Mouse (Mus musculus): ENCODE results near the gene Paqr7. TPM values are rescaled to one million over a fixed set of nuclear protein-coding genes. Genes with fewer than 3 reads are reported as not detected.

The Paqr7 gene
- total and polyA plus RNA-seq, 3 experiments = 30.3 to 204 (median 78.9) TPM

DNA sequence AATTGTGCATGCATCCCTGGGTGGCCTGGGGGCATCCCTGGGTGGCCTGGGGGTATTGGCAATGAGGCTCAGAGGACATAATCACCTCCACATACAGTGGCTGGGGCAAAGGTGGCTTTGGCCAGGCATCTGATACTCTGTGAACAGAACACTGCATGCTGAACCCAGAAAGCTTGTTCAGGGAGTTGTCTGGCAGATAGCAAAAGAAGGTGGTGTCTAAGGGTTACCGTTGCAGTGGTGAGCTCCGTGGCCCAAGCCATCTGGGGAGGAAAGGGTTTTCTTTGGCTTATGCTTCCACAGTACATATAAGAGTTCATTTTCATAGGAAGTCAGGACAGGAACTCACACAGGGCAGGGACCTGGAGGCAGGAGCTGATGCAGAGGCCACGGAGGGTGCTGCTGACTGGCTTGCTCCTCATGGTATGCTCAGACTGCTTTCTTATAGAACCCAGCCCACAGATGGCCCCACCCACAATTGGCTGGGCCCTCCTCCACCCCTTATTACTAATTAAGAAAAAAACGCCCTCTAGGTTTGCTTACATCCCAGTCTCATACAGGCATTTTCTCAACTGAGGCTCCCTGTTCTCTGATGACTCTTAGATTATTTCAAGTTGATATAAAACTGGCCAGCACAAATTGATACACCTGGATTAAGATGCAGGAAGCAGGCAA lies 7.3 kb downstream of the Paqr7 start:
- no peak for DNase-seq

DNA sequence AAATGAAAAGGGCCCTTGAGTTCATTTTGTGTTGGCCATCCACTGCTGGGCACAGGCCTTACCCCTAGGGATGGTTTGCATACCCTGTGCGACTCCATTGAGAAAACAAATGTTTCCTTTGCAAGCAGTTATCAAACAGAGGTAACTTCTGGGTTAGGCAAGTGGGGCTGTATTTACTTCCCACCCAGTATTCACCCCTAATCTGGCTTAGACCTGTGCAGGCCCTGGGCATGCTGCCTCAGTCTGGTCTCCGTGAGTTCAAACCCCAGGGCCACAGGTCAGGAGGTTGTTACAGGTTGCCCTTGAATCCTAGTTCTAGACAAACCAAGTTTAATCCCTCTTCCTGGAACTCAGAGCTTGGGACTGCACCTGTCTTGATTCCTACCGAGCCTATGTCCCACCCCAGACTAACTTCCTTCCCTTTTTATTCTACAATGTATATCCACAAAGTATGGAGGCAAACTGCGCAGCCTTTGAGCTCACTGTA lies 8.8 kb downstream of the Paqr7 start:
- DNase-seq = no peak

- DNase-seq = no peak
Observed at GRCm38 (mm10) chr4:134505966-134506594, 9.6 kb downstream of the Paqr7 start.

DNA sequence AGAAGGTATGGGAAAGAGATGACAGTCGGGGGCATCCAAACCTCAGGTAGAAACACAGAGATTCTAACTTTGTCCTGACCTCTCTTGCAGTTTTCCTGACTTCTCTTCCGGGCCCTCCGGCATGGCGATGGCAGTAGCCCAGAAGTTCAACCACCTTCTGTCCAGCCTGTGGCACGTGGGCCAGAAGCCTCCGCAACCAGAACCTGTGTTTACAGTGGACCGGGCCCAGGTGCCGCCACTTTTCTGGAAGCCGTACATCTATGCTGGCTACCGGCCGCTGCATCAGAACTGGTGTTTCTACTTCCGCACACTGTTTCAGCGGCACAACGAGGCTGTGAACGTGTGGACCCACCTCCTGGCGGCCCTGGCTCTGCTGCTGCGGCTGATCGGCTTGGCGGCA lies 10.2 kb downstream of the Paqr7 start:
- DNase-seq = no peak

DNA sequence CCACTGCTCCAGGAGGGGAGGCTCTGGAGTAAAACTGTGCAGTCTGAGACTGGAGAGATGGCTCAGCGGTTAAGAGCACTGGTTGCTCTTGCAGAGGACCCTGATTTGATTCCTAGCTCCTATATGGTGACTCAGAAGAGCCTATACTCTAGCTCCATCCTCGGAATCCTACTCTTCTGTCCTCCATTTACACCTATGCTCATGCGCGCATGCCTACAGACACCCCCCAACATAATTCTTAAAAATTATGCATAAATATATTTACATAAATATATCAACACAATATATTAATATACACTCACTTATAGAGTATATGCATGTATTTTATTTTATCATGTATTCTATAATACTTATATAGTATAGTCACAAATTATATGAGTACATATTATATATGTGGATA lies 13.9 kb downstream of the Paqr7 start:
- no peak for DNase-seq

DNA sequence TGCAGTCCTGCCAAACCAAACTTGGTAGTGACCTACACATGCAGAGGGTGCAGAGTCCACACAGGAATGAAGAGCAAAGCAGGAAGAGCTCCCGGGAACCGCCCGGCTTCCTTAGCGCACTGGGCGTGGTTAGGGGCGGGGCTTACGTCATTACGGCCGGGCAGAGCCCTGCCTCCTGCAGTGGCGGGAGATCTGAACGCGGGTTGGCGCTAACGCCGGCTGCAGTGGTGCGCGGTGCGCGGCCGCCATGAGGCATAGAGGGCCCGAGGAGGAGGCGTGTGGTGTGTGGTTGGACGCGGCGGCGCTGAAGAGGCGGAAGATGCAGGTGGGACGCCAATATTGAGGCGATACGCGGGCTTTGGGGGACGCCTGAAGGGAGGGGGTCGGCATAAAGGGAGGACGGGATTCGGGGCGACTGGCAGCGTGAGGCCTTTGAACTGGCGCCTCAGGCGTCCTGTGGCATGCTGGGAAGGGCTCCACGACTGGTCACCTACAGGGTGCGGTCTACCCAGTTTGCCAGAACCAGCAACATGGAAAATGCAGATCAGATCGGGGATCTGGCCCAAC lies 14.4 kb downstream of the Paqr7 start, which contains the start of gene Aunip:
Aunip (plus strand) TSS at position 155 of the 567 bp plus-strand sequence.
- peak; percentile 93 for DNase-seq

GRCm38 (mm10) chr4:134511730-134512129 lies 15.2 kb downstream of the Paqr7 start:
- no peak for DNase-seq

- peak; percentile 86 for DNase-seq
Observed at GRCm38 (mm10) chr4:134512798-134513197, 16.3 kb downstream of the Paqr7 start.

DNA sequence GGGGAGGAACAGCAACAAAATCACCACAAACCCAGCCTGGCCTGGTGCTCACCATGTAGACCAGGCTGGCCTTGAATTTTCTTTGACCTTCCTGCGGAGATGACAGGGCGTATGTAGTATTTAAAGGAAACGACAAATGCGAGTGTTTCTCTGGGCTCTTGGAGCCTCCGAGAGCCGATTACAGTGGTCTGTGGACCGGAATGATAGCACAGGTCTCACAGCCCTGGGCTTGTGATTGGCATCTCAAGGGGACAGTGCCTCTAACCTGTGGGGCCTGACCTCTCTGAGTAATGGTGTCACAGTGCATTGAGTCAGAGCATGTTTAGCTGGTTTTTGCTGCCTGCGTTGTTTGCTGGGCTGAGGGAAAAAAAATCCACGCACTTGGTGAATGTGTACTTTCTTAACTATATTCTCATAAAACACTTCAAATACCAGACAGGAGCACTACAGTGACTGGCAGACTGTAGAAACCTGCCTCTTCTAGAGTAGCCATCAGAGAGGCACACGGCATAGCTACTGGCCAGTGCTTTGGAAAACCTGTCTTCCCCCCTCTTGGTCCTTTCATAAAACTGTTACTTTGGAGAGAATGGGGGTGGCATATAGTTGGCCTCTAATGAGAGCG lies 17.9 kb downstream of the Paqr7 start:
- DNase-seq = peak; percentile 64

GRCm38 (mm10) chr4:134515614-134516013 lies 19.1 kb downstream of the Paqr7 start:
- peak; percentile 43 for DNase-seq

- DNase-seq = peak; percentile 81
Observed at GRCm38 (mm10) chr4:134516981-134517380, 20.5 kb downstream of the Paqr7 start.

DNA sequence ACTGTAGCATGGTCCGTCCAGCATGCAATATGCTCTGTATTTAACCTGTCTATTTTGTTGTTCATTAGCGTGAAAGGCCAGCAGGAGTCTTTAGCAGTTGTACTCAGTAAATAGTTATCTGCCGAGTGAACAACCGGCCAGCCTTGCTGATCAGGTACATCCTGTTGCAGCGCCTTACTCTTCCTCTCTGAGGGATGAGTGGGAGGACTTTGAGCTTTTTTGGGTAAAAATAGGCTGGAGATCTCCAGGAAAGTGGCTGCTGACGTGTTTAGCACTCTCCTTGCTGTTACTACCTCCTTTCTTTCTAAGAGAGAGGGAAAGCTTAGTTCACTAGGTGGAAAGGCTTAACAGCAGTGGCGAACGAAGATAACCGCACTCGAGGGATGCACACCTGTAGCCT lies 21.2 kb downstream of the Paqr7 start:
- DNase-seq = no peak

DNA sequence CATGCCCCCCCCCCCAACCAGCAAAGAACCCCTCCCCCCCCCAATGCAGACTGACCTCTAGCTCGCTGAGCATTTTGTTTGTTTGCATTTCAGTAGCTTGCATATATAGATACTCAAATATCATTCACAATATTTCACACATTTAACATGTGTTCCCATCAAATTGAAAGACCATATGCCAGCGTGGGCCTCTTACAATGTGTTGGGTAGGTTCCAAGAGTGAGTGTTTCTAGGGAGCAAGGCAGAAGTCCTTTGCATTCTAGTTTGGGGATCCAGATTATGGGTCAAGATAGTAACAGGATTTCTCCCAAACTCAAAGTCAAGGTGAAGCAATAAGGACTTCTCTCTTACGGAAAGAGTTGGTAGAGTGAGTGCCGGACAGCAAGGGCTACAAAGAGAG lies 22.0 kb downstream of the Paqr7 start:
- no peak for DNase-seq

GRCm38 (mm10) chr4:134519281-134519680 lies 22.8 kb downstream of the Paqr7 start:
- DNase-seq = no peak

GRCm38 (mm10) chr4:134523447-134523846 lies 26.9 kb downstream of the Paqr7 start:
- peak; percentile 73 for DNase-seq

DNA sequence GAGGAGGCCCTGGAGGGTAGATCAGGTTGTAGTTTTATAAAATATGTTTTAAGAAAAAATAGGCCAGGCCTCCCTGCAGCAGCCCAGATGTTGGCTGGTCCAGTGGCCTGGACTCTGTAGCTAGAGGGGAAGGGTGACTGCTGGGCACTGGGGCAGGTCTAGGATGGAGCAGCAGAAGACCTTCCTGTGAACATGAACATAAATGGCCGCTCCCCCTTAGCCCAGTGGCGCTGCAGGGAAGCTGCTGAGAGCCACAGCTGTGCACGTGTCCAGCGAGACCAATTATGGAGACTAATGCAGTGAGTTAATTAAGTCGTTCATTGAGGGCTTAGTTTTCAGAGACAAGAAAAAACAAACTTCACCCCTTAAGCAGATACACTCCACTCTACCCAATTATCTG lies 29.3 kb downstream of the Paqr7 start:
- no peak for DNase-seq

GRCm38 (mm10) chr4:134526220-134526619 lies 29.7 kb downstream of the Paqr7 start:
- DNase-seq = no peak

DNA sequence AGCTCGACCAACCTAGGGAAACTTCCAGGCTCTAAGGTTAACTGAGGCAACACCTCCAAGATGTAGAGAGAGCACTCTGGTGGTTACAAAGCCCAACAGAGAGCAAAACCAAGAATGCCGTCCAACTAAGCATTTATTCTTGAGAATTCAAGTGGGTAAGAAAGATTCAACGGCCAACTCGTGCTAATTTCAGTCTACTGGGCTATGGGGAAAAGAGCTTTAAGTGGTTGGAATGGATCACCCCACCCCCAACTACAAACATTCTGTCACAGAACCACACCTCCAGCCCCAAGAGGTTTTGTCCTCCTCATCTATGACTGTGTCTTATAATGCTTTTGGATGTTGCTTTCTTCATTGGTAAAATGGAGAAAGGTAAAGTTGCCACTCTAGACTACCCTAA lies 36.4 kb downstream of the Paqr7 start:
- DNase-seq = no peak

- DNase-seq = no peak
Observed at GRCm38 (mm10) chr4:134533421-134533820, 36.9 kb downstream of the Paqr7 start.

DNA sequence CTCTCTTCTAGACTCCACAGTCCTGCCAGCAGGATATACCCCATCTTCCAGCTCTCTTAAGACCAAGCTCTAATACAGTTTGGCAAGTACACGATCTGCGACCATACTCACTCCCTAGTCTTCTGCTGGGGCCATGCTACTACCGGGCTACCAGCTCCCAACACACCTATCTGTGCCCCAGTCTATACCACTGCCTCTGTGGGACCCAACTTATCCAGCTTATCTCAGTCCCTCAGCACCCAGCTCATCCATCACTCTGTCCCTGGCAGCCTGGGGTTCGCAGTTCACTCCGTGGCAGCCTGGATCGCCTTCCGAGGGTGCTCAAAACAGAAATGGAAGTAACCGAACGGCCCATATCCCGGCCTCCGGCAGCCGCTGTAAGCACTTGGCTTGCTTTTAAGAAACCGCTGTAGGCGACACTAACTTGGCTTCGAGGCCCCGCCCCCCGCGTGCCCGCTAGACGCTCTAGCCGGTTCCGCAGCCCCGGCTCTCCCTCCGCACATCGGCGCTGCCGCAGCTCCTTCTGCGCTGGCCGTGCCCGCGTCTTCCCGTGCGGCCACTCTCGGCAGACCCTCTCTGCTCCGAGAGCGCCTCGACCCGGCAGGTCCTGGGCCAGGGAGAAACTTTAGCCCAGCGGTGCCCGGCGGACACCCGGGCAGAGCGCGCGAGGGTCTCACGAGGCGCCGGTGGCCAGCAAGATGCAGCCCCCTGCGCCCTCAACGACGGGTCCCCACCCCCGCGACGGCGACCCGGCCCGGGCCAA lies 37.8 kb downstream of the Paqr7 start:
- DNase-seq = peak; percentile 88

- DNase-seq = peak; percentile 99
Observed at GRCm38 (mm10) chr4:134534932-134535786, 38.7 kb downstream of the Paqr7 start, which contains the start of gene Mtfr1l. Gene Mtfr1l, minus strand, starts transcription at chr4:134535387.

Data from adrenal gland, adult 2 months (tissue).